Mouse (Mus musculus) spleen, adult 18-20 months (tissue): ENCODE measurements around the gene Esrra.
"Not testable (repeated sequence)": the region's sequence is repeated elsewhere in the genome, so short reads cannot be mapped to it uniquely, and the experiment has no call there.

Experiments used
- DNase-seq, 2 experiments: peaks; one replicate each; pipeline ENCODE4 v3.0.0; 2022; ENCODE audit warnings: mixed read lengths in 2 of 2

Esrra gene

DNA sequence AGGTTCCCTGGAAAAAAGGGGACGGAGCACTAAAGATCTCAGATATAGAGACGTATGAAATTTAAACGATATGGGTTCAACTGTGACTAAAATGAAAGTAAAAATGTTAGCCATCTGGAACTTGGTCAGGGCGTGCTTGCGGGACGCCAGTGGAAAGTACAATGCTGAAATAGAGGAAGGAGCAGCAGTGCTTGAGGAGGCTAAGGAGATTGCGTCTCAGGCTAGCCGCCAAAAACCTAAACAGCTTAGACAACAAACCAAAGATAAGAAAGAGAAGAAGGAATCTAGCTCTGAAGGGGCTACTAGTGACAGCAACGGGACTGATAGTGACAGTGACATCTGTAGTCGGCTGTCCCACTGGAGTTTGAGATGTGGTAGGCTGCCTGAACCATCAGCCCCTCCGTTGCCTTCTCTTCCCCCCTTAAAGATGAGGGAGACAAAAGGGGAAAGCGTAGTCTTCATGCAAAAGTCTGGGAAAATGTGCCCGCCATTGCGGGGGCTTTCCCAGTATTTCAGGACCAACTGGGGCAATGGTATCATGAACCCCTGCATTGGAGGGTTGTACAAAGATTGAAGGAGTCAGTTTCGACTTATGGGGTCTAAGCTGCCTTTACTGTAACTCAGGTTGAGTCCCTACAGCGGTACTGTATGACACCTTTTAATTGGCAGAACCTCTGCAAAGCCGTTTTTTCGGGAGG lies 25.9 kb downstream of the Esrra start:
- not testable (repeated sequence) for DNase-seq

DNA sequence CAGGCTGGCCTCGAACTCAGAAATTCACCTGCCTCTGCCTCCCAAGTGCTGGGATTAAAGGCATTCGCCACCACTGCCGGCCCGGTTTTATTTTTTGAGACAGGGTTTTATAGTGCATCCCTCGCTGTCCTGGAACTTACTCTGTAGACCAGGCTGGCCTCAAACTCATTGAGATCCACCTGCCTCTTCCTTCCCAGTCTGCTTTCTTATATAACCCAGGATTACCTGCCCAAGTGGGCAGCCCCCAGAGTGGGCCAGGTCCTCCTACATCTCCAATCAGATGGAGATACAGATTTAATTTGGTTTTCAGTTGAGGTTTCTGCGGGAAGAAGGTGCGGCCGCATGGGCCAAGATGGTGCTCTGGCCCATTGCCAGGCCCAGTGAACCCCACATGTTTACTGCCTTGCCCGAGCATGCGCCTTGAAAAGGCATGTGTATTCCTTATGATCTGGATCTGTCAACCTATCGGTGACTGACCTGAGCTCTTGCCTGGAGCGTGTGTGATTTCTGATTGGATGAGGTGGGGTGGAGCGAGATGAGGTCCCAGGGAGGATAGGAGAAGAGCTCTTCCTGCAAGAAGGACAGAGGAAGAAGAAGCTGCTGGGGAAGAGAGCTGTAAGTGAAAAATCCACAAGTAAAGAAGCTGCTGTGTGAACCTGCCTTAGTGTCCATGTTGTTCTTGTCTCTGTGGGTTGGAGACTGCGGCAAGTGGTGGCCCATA lies 27.7 kb downstream of the Esrra start:
- DNase-seq, result no peak

DNA sequence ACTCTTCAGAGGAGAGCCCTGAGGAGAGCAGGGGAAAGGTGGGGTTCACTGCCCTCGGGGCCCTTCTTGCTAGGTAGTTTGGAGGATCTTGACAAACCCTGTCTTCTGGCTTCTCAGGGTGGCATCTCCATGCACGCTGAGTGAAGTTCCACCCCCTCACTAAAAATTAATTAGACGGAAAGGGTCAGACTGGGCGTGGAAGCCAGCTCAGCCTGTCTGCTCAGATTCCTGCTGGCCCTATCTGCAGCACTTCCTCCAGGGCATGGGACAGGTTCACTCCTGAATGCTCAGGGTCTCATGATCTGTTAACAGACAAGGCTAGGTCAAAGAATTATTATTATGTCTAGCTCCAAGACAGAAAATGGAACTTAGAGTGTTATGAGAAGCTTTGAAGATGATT lies 29.1 kb downstream of the Esrra start:
- no peak for DNase-seq

DNA sequence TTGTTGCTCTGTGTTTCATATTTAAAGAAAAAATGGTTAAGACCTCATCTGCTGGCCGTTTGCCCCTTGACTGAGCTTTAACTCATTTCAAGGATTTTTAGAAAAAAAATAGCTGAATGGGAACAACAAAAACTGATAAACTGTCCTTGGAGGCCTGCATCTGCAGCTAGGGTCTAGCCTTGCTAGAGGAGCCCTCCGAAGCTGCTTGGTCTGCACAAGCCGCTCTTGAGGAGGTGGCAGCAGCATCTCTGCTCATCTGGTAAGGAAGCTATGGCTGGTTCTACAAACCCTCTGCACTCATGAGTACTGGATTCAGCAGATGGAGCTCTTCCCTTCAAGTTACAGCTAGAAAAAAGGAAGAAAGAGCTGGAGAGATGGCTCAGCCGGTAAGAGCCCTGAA lies 43.6 kb downstream of the Esrra start:
- no peak for DNase-seq

DNA sequence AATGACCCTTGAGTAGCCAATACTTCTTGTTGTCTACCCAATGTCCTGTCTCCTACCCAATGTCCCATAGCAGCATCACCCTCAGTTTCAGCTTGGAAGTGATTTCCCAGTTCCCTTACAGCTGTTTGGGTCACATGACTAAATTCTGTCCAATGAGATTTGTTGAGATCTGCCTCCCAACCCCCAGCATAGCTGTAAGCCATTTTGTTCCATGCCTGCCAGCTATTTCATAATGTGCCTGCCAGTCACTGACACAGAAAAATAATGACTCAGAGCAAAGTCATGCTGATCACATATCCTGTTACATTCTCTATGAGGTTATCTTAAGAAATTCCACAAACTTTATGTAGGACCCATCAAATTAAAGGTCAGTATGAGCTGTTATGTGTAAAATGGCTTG lies 44.8 kb downstream of the Esrra start:
- DNase-seq, result no peak

DNA sequence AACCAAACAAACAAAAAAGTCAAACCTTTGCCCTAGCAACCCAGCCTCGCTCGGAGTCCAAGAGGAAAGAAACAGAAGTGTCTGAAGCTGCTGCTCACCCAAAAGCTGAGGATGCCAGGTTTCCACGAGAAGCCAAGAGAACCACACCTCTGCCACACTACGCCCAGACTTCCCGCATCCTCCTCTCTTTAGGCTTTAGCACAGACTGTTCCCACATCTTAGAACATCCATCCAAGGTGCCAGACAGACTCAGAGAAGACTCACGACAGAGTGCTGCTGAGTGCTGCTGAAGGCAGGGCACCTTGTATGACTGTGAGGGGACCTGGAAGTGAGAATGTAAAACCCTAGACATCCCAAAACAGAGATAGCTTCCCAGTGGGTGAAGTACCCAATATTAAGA lies 45.8 kb downstream of the Esrra start:
- DNase-seq, result no peak

DNA sequence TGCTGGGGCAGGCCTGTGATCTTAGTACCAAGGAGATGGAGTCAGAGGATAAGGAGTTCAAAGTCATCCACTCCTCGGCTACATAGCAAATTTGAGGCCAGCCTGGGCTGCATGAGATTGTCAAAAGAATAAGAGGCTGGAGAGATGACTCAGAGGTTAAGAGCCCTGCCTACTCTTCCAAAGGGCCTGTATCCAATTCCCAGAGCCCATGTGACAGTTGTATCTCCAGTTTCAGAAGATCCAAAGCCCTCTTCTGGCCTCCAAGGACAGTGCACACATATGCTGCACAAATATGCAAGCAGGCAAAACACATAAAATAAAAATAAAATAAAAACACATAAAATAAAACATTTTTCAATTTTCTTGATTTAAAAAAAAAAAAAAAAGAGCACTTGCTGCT lies 47.4 kb downstream of the Esrra start:
- no peak for DNase-seq

DNA sequence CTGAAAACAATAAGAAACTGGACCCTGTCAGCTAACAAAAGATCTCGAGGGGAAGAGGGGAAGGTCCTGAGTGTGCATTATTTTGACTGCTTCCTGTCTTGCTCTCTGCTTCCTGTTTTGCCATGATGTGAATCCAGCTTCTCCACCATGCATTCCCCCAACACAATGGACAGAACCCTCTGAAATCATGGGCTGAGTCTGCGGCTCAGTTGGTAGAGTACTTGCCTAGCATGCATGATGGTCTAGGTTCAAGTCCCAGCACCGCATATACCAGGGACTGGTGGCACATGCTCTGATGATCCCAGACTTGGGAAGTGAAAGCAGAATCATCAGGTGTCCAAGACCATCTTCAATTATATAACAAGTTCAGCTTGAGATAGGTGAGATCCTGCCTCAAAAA lies 48.9 kb downstream of the Esrra start:
- no peak for DNase-seq

DNA sequence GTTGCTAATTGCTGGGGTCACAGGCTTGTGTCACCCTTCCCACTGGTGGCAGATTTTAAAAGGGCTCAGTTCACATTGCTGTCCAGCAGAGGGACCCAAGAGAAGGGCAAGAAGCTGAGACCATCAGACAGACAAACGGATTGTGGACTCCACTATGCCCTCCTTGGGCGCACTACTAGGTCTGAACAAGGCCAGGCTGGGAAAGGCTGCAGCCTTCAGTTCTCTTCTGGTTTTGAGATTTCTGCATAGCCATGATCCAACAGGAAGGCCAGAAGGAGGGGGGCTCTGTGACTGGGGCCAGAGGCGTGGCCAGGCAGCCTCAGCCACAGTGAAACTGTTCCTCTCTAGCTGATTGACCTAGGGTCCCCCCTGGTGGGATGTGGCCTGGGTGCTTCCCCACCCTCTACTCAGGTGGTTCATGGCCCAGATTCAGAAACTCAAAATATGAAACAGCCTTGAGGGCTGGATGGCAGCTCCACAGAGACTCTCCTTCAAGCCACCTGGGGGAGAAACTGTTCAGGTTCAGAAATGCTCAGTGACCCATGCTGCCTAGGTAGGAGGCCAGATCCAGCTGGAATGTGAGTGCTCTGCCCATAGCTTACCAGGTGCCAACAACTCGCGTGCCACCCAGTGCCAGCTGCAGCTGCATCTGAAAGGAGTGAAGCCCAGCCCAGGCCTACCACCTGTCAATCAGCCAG lies 49.9 kb downstream of the Esrra start:
- peak in 1 of 2 experiments; percentile 48 for DNase-seq

DNA sequence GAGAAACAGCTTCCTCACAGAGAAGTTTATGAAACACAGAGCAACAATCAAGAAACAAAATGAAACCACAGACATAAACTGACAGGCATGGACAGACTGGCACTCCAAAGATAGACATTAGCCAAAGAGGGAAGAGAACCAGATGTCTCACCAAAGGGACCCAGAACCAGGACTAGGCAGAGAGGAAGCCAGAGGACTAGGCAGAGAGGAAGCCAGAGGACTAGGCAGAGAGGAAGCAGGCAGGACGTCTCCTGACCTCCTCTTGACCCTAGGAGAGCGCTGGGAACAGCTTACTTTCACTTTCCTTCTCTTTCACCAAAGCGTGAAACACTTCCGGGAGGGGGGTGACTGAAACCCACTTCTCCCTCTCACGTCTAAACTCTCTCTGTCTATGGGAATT lies 52.3 kb downstream of the Esrra start:
- peak; percentile 32 to 47 for DNase-seq

DNA sequence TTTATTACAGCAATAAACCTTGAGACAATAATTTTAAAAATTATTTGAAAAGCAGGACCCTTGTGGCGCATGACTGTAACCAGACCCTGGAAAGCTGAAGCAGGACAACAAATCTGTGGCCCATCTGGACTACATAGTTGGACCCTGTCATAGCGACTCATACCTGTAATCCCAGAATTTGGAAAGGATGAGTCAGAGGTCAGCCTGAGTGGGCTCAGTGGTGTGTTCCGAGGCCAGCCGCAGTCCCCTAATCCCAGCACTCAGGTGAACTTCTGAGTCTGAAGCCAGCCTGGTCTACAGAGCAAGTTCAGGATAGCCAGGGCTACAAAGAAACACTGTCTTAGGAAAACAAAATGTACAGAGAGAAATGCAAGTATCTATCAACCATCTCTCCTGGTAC lies 60.2 kb downstream of the Esrra start:
- DNase-seq, result no peak
